Mouse (Mus musculus) cerebellum, adult 2 months (tissue): ENCODE results near the gene Galr3.

Experiments used
- CTCF ChIP-seq: fragments of 200-500 bp; IDR thresholded peaks from 2 replicates; pipeline ENCODE4 v1.5.1; 2011; ENCODE audit warnings: low read depth, mild to moderate bottlenecking, control low read depth, low read length, moderate library complexity, borderline replicate concordance; ENCODE audit not compliant: insufficient read depth
- POLR2A ChIP-seq: fragments of 200-500 bp; IDR thresholded peaks from 2 replicates; pipeline ENCODE4 v1.6.1; 2011; ENCODE audit warnings: low read length, control low read depth, borderline replicate concordance; ENCODE audit not compliant: insufficient read depth

GRCm38 (mm10) chr15:78996663-78997062 lies 45.0 kb upstream of the Galr3 start:
- TF ChIP-seq CTCF (no peak), POLR2A (no peak)
